Mouse (Mus musculus) c-Kit-positive CD71-positive TER-119-negative erythroid progenitor cells, embryonic 14.5 days (primary cell): Measurements from ENCODE around the gene Cep19.

Experiments used
- DNase-seq: peaks from one replicate; pipeline ENCODE4 v3.0.0-alpha.2; 2013; ENCODE audit warnings: low read depth

The Cep19 gene

GRCm38 (mm10) chr16:32144592-32144991, 45.0 kb downstream of the Cep19 start:
- DNase-seq, result no peak

- no peak for DNase-seq
Measured at GRCm38 (mm10) chr16:32147589-32148207, 48.1 kb downstream of the Cep19 start.

- no peak for DNase-seq
Measured at GRCm38 (mm10) chr16:32153976-32154375, 54.4 kb downstream of the Cep19 start.

- no peak for DNase-seq
Measured at GRCm38 (mm10) chr16:32154437-32154836, 54.8 kb downstream of the Cep19 start.

GRCm38 (mm10) chr16:32156719-32157118, 57.1 kb downstream of the Cep19 start:
- no peak for DNase-seq

- no peak for DNase-seq
Measured at GRCm38 (mm10) chr16:32157369-32157768, 57.8 kb downstream of the Cep19 start.
